Mouse (Mus musculus): ENCODE measurements around the gene Unc13b.
"Not testable (repeated sequence)": the region's sequence is repeated elsewhere in the genome, so short reads cannot be mapped to it uniquely, and the experiment has no call there.

Unc13b gene

DNA sequence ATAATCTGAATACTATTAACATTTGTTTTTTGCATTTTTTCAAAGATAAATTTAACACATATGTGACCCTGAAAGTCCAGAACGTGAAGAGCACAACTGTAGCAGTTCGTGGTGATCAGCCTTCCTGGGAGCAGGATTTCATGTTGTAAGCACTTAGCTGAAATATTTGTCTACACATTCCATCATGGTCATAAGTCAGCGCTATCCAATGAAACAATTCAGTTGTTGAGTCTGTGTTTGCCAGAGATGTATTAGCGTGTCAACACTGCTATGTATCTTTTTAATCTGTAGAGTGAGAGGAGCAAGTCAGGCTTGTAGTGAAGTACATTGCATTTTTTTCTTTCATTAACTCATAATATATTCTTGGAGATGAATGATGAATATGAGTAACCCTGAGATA lies 32.4 kb downstream of the Unc13b start:
- DNase-seq (ENCODE audit: low spot score) = no peak

DNA sequence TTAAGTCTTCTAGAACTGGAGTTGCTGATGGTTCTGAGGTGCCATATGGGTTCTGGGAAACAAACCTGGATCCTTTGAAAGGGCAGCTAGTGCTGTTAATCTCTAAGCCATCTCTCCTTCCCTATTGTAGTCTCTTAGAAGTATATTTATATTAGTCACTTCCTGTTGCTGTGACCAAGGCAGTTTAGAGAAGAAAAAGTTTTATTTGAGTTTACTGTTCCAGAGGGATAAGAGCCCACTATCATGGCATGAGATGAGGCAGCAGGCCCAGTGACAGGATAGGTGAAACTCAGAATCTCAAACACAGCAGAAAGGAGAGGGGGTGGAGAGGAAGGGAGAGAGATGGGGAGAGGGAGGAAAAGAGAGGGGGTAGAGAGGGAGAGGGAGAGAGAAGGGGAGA lies 54.7 kb downstream of the Unc13b start:
- no peak for DNase-seq (ENCODE audit: low spot score)

DNA sequence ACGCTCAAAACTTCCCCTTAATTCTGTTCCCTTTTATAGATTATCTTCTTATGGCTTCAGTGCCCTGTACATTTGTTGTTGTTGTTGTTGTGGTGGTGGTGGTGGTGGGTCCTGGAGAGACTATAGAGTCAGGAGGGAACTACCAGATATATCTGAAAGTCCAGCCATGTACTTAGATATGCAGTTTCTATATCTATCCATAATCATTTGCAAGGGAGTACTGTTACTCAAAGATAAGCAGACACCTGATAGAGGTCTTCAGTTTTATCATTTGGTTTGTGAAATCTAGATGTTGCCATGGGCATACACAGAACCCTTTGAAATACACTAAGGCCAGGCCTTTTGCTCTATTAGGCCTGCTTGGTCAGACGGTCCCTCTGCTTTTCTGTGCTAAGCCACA lies 55.8 kb downstream of the Unc13b start:
- DNase-seq (ENCODE audit: low spot score) = no peak

DNA sequence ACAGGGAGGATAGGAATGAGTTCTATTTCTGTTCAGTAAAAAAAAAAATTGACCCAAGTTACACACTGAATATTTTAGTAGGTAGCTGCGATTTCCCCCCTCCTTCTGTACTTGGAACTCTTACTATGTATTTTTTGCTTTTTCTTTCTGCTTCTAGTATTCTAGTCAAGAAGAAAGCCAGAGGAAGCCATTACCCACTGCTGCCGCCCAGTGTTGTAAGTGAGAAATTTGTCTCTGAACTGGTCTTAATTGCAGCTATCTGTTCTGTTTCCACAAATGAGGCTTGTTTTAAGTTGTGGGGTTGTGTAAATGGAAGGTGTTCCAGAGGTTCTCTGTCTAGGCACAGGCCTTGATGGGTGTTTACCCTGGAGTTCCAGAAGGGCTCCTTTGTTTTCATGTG lies 56.2 kb downstream of the Unc13b start:
- peak; percentile 24 for DNase-seq (ENCODE audit: low spot score)

DNA sequence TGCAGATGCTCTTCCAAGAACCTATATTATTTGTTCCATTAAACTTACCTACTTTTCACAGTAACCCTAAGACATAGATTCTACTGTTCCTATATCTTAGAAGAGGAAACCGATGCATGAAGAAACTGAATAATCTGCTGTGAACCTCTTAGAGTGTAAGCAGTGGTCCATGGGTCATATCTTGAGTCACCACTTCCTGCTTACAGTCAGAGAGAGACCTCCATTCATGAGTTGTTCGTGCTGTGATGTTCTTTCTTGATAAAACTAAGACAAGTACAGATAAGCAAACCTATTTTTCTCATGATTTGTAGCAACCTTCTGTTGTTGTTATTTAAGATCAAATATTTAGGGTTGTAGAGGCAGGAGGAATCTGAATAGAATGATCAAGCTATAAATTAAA lies 57.5 kb downstream of the Unc13b start:
- no peak for DNase-seq (ENCODE audit: low spot score)

DNA sequence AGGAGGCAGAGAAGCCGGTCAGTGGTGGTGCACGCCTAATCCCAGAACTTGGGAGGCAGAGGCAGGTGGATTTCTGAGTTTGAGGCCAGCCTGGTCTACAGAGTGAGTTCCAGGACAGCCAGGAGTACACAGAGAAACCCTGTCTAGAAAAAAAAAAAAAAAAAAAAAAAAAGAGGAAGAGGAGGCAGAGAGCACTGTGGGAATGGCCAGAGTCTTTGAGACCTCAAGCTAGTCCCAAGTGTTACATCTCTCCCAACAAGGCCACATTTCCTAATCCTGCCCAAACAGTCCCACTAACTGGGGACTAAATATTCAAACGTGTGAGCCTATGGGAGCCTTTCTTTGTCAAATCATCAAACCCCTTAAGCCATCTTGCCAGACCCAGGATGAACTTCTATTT lies 71.0 kb downstream of the Unc13b start:
- no peak for DNase-seq (ENCODE audit: low spot score)

DNA sequence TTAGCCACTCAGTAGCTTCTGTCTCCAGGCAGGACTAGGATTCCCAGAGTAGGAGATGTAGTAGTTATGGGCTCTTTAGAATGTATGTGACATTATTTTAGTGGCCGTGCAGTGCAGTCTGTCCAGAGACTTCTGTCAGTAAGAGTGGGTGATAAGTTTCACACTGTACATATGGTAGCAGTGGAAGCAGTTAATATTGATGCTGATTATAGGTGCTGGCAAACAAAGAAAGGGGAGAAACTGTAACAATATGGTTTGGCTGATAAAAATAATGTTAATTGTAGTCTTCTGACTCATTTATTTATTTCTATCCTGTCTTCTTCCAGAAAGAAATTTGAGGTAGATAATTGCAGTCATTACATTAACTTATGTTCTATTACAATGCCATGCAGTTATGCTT lies 83.9 kb downstream of the Unc13b start:
- no peak for DNase-seq (ENCODE audit: low spot score)

DNA sequence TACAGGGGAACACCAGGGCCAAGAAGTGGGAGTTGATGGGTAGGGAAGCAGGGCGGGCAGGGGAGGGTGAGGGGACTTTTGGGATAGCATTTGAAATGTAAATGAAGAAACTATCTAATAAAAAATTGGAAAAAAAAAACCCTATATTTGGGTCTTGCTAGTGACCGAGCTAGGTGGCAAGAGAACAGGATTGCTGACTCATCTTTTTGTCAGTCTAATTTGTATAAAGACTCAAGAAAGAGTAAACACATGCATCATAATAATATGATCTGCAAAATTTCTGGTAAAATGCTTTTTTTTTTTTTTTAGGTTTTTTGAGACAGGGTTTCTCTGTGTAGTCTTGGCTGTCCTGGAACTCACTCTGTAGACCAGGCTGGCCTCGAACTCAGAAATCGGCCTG lies 93.7 kb downstream of the Unc13b start:
- not testable (repeated sequence) for DNase-seq (ENCODE audit: low spot score)

DNA sequence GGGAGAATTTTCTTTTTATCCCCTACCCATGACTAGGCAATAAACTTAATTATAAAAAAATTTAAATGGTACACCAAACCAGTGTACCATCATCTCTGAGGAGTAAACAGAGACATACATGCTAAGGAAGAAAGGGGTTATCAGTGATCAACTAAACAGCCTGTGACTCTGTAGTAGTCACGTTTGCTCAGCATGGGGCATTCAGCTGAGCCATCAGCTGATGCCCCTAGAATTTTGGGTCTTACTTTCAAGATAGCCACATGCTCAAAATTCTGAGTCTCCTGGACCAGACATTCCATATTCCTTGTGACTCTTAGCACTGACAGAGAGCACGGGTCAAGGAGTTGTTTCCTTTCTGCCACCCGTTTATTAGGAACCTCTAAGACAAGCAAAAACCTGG lies 101.3 kb downstream of the Unc13b start:
- no peak for DNase-seq (ENCODE audit: low spot score)

DNA sequence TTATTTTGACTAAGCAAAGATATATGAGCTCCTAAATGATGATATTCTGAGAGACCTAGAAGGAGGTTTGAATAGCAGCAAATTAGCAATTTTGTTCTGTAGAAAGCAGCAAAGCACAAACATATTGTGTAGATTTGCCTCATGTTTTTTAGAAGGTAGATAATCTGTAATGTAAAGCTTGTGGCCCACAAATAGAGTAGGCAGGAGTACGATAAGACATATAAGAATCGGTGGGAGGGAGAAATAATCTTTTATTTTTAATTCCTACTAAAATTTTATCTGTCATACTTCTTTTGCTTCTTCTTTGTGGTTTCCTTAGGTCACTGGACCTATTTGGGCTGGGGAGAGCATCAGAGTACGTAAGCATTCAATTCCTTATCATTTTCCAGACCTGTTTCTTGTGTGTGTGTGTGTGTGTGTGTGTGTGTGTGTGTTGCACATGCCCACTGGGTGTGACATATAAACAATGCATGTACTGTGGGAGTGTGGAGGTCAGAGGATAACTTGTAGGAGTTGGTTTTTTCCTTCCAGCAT lies 102.4 kb downstream of the Unc13b start:
- no peak for DNase-seq (ENCODE audit: low spot score)

DNA sequence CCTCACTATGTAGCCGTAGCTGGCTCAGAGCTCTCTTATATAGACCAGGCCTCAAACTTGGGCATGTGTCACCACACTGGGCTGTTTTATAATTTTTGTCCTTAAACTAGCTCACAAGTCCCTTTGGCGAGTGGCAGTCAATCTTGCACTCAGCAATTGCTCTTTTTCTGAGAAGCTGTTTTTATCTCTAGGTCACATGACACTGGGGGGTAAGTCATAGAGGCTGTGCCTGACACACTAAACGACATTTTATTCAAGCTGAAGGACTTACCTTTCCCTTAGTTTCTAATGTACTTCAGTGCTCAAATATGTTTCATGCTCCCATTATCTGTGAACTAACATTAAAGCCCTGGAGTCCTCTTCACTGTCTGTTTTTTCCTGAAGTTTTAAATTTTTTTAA lies 104.5 kb downstream of the Unc13b start:
- DNase-seq (ENCODE audit: low spot score) = no peak

DNA sequence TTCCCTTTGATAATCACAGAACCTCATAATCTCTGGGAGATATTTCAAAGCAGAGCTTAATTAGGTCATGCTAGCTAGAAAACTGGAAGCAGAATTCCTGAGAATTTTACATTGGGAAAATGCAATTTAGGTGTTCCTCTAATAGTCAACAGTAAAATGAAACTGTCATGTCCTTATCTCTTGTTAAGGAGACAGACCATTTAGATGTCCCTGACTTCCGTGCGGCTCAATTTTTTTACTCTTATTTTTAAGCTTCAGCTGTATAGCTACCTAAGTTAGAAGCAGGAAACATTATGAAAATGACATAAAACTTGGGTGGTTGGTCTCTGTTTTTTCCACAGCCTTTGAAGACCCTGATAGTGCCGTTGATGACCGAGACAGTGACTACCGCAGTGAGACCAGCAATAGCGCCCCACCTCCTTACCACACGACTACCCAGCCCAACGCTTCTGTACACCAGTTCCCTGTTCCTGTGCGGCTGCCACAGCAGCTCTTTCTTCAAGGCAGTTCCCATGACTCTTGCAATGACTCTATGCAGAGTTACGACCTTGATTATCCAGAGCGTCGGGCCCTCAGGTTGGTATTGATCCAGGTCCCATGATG lies 106.8 kb downstream of the Unc13b start:
- no peak for DNase-seq (ENCODE audit: low spot score)

DNA sequence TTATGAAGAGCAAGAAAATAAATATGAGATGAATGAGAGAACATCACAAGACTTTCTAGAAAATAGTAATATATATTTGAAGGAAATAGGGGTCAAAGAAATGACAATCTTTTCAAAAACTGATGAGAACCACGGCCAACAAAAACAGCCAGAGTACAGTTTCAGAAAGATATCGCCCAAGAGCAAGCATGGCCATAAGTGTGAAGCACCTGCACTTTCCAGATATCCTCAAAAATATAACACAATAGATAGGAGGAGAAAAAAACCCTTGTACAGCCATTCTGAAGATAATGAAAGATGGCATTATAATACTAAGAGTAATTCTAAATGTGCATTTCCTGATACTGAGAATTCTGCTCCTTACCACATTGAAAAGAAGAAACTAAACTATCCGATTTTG lies 111.3 kb downstream of the Unc13b start:
- no peak for DNase-seq (ENCODE audit: low spot score)

DNA sequence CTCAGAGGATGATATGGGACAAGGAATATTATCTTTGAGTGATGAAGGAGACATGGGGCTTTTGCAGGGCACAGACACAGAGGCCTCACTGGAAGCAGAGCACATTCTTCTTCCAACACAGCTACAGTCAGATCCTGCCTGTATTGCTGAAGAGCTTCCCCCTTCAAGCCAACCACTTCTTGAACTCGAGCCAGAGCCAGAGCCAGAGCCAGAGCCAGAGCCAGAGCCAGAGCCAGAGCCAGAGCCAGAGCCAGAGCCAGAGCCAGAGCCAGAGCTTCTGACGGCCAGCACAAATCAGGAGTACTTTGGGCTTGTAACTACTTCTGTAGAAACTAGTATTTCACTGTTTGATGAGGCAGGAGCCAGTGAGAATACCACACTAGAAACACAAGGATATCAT lies 118.4 kb downstream of the Unc13b start:
- no peak for DNase-seq (ENCODE audit: low spot score)

DNA sequence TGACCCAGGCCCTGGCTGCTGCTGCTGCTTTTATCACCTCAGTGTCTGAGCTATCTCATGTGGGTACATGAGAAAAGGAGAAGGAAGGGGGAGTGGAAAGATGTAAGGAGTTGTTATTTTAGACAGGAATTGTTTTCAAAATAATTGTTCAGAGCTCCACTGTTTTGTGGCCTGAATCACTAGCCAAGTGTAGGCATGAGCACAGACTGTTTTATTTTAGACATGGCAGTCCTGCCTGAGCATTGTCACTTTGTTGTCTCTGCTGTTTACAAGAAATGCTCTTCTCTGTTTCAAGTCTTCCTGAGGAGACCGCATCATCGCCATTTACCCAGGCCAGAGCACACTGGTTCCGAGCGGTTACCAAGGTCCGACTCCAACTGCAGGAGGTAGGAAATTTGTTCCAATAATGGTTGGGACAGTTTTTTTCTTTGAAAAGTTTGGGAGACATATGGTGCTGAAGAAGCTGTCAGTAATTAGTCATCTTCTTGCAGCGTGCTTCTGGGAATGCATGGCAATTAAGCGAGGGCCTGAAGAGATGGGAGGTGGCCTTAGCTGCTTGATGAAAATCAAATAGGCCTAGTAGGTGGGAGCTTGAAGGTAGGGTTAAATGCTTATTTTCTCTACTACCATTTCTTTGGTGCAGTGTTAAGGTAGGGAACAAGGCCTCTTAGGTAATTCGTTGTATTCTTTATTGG lies 123.9 kb downstream of the Unc13b start:
- no peak for DNase-seq (ENCODE audit: low spot score)

DNA sequence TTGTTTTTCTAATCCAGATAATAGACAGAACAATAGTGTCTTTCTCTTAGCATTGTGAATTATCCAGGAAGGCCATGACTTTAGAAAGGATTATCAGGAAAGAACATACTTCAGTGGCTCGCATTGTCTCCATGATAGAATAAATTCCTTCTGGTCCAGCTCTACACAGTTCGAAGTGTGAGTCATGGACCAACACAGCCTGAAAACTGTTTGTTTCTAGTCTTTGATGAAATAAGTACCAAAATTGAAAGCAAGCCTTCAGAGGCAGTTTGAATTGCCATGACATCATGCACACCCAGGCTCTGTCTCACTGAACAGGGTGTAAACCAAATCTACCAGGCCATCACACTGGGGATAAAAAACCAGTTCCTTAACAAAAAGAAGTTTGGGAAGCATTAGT lies 128.7 kb downstream of the Unc13b start:
- no peak for DNase-seq (ENCODE audit: low spot score)

DNA sequence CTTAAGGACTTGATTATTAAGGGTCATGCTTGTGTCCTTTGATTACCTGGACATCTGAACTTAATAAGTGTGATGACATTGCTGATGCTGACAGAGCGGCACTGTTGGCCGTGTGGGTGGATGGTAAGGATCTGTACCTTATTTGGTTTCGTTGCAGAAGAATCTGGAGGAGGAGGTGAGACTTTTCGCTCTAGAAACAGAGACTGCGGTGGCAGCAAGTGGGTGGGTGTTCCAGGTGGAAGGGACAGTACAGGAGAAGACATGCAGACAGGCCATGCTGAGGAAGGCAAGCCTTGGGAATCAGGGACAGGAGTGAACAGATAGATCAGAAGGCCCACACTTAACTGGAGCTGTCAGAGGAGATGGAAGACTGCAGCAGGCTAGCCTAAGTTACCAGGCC lies 130.6 kb downstream of the Unc13b start:
- no peak for DNase-seq (ENCODE audit: low spot score)

DNA sequence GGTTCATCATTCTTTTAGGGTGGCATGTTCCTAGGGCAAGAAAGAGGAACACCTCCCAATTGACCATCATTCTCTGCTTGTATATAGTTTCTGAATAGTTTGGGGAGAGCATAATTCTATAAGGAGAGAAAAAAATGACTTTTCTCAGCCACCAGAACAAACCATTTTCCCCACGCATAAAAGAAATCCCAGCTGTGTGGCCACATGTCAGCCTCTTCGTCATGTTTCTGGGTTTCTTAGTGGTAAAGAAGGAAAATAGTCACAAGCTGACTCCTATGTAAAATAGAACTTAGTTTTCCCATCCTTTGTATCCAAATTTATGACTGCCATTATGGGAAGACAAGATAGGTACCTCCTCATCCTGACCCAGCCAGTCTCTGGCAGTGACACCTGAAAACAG lies 146.2 kb downstream of the Unc13b start:
- no peak for DNase-seq (ENCODE audit: low spot score)

DNA sequence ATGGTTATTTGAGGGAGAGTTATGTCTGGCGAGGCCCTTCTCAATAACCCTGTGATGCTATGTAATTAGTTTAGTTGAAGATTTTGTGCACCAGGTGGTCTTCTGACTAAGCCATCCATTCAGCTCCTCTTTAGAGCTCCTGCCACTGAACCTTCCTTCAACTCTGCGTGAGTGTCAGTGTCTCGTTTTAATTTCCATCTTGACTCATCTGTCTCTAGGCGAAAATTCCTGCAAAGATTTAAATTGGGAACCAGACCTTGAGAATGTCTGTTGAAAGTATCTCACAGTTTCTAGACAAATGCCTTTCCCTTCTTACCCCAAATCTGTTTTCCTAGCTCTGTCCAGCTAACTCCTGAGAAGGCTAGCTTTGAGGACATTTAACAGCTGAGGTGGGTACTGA lies 146.8 kb downstream of the Unc13b start:
- DNase-seq (ENCODE audit: low spot score) = no peak

DNA sequence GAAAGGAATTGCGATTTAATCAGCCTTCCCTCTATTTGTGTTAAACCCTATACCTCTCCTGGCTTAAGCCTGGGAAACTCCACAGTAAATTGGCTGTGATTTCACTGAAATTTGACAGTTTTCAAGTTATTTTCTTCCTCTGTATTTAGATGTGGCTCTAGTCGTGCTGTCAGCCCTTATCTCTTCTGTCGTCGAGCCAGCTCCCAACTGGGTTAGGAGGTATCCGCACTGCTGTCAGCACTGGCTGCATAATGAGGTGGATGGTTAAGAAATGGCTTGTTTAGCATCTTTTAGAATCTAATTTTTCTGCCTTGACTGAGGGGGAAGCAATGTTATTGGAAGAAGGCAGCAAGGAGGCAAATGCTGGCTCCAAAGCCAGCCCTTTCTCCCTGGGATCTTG lies 148.2 kb downstream of the Unc13b start:
- no peak for DNase-seq (ENCODE audit: low spot score)

DNA sequence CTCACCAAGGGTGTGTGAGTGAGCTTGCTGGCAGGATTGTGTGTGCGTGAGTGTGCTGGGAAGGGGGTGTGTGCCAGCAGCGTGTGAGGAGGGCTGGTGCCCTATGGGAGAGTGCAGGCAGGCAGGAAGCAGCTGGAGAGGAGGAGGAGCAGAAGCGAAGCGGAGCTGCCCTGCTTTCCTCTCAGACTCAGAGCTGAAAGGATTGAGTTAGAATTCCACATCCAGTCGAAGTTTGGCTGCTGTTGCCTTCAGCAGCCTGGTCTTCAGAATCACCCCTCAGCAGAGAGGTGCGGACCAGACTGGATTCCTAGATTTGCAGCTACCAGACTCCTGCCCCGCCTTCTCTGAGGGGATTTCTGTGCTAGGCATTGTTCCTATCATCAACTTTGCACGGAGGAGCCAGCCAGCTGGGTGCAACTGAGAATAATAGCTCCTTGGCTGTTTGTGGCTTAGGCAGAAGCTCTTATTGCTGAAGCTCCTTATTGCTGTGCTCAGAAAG lies 150.4 kb downstream of the Unc13b start:
- peak; percentile 61 for DNase-seq (ENCODE audit: low spot score)

DNA sequence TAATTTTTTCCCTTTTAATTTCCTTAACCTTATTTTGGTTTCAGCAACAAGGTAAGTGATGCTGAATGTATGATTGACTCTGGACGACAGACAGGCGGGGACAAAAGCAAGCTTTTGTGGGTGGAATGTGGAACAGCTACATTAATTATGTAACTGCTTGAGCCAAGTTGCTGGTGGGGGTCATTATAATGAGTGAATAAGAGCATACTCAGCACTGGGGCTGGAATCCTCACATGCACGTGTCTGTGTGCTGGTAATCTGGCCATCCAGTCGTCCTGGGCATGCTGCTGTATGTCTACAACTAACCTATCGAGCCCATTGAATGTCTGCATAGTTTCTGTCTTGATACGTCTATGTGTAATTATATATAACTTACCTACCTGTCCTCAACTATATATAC lies 150.9 kb downstream of the Unc13b start:
- DNase-seq (ENCODE audit: low spot score) = no peak

DNA sequence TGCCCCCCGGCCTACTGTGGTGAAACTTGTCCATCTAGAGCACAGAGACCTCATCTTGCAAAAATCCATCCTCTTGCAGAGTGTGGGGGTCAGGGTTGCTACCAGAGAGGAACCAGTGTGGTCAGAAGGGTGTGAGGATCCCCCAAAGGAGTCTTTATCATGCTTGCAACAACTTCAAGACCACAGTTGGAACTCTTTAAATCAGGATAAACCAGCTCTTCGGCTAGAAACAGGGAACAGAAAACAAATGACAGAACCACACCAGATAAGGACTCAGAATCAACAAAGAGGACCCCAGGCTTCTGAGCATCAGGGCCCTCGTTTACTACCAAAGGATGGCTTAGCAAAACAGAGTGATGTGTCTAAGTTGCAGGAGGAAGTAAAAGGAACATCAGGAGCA lies 157.7 kb downstream of the Unc13b start:
- DNase-seq (ENCODE audit: low spot score) = no peak

DNA sequence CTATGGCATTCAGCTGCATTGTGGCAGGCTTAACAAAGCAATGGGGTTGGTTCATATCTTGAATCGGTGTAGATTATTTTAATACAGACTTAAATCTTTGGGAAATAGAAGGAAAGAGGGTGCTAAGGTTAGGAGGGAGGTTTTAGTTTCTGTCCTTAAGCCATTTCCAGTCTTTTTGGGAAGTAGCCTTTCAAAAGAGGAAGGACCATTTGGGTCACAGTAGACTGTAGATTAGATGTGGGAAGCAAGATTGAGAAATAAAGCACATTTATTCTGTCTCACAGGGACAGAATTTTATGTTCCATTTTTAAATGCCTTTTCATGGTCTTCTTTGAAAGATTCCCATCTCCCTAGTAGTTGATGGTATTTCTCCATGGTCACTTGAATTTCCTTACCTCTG lies 159.2 kb downstream of the Unc13b start:
- no peak for DNase-seq (ENCODE audit: low spot score)
